Mouse (Mus musculus) urinary bladder, adult 18-20 months (tissue): ENCODE results near the gene Shq1.

Experiments
- DNase-seq, 2 experiments: peaks; one replicate each; pipeline ENCODE4 v3.0.0; 2022; ENCODE audit warnings: low spot score in 2 of 2, mixed read lengths in 2 of 2

The Shq1 gene

GRCm38 (mm10) chr6:100533364-100533763, 137.6 kb downstream of the Shq1 start:
- no peak for DNase-seq

GRCm38 (mm10) chr6:100532326-100532725, 138.6 kb downstream of the Shq1 start:
- no peak for DNase-seq

GRCm38 (mm10) chr6:100529673-100530072, 141.3 kb downstream of the Shq1 start:
- no peak for DNase-seq

GRCm38 (mm10) chr6:100528556-100528955, 142.4 kb downstream of the Shq1 start:
- DNase-seq, result no peak

- DNase-seq, result no peak
These were observed 143.0 kb downstream of the Shq1 start for GRCm38 (mm10) chr6:100527972-100528371.

GRCm38 (mm10) chr6:100527161-100527560, 143.8 kb downstream of the Shq1 start:
- no peak for DNase-seq

GRCm38 (mm10) chr6:100526066-100526465, 144.9 kb downstream of the Shq1 start:
- DNase-seq, result peak; percentile 25 to 39

- no peak for DNase-seq
These were observed 145.5 kb downstream of the Shq1 start for GRCm38 (mm10) chr6:100525496-100525895.

- no peak for DNase-seq
These were observed 148.5 kb downstream of the Shq1 start for GRCm38 (mm10) chr6:100522495-100522894.

- no peak for DNase-seq
These were observed 149.2 kb downstream of the Shq1 start for GRCm38 (mm10) chr6:100521615-100522398.

- no peak for DNase-seq
These were observed 150.3 kb downstream of the Shq1 start for GRCm38 (mm10) chr6:100520558-100521099.

GRCm38 (mm10) chr6:100519837-100520236, 151.1 kb downstream of the Shq1 start:
- no peak for DNase-seq
